Mouse (Mus musculus) erythroblast, embryonic 14.5 days (primary cell): ENCODE results near the gene Mrpl12.

Experiments used
- GATA1 ChIP-seq: IDR thresholded peaks from 2 replicates; pipeline ENCODE4 v1.6.1; 2012; ENCODE audit warnings: low read length, inconsistent platforms, mixed read lengths
- TAL1 ChIP-seq: IDR thresholded peaks from 3 replicates; pipeline ENCODE4 v1.6.1; 2012; ENCODE audit warnings: low read length, inconsistent platforms, mixed read lengths

- TF ChIP-seq GATA1 (no peak), TAL1 (no peak)
Measured at GRCm38 (mm10) chr11:120518027-120518426, 33.6 kb downstream of the Mrpl12 start.
